Mouse (Mus musculus): Measurements from ENCODE around the gene Rasl12.

The Rasl12 gene

GRCm38 (mm10) chr9:65392638-65393364, 5.5 kb upstream of the Rasl12 start:
- DNase-seq (ENCODE audit: low spot score), result no peak

GRCm38 (mm10) chr9:65393606-65394005, 4.7 kb upstream of the Rasl12 start:
- DNase-seq (ENCODE audit: low spot score), result no peak

GRCm38 (mm10) chr9:65394360-65394759, 3.9 kb upstream of the Rasl12 start:
- DNase-seq (ENCODE audit: low spot score), result no peak

- no peak for DNase-seq (ENCODE audit: low spot score)
Measured at GRCm38 (mm10) chr9:65399934-65400333, 1.6 kb downstream of the Rasl12 start.

- DNase-seq (ENCODE audit: low spot score), result no peak
Measured at GRCm38 (mm10) chr9:65404331-65405183, 6.3 kb downstream of the Rasl12 start.

- DNase-seq (ENCODE audit: low spot score), result no peak
Measured at GRCm38 (mm10) chr9:65405184-65405449, 6.8 kb downstream of the Rasl12 start.

GRCm38 (mm10) chr9:65407327-65407726, 9.0 kb downstream of the Rasl12 start:
- DNase-seq (ENCODE audit: low spot score), result no peak

GRCm38 (mm10) chr9:65407861-65408260, 9.6 kb downstream of the Rasl12 start:
- no peak for DNase-seq (ENCODE audit: low spot score)

- no peak for DNase-seq (ENCODE audit: low spot score)
Measured at GRCm38 (mm10) chr9:65408871-65409295, 10.6 kb downstream of the Rasl12 start.

GRCm38 (mm10) chr9:65410378-65410777, 12.1 kb downstream of the Rasl12 start:
- DNase-seq (ENCODE audit: low spot score), result no peak

- no peak for DNase-seq (ENCODE audit: low spot score)
Measured at GRCm38 (mm10) chr9:65411326-65411725, 13.0 kb downstream of the Rasl12 start.

GRCm38 (mm10) chr9:65417738-65418137, 19.4 kb downstream of the Rasl12 start:
- no peak for DNase-seq (ENCODE audit: low spot score)

GRCm38 (mm10) chr9:65419633-65420032, 21.3 kb downstream of the Rasl12 start:
- DNase-seq (ENCODE audit: low spot score), result no peak

- DNase-seq (ENCODE audit: low spot score), result no peak
Measured at GRCm38 (mm10) chr9:65422760-65423501, 24.6 kb downstream of the Rasl12 start, which contains the start of gene Slc51b. Gene Slc51b, minus strand, starts transcription at chr9:65422955.

- no peak for DNase-seq (ENCODE audit: low spot score)
Measured at GRCm38 (mm10) chr9:65424393-65424792, 26.1 kb downstream of the Rasl12 start.

GRCm38 (mm10) chr9:65427511-65427910, 29.2 kb downstream of the Rasl12 start:
- DNase-seq (ENCODE audit: low spot score), result no peak

- no peak for DNase-seq (ENCODE audit: low spot score)
Measured at GRCm38 (mm10) chr9:65428003-65428402, 29.7 kb downstream of the Rasl12 start.

- no peak for DNase-seq (ENCODE audit: low spot score)
Measured at GRCm38 (mm10) chr9:65430401-65430800, 32.1 kb downstream of the Rasl12 start.

GRCm38 (mm10) chr9:65430921-65431320, 32.6 kb downstream of the Rasl12 start:
- no peak for DNase-seq (ENCODE audit: low spot score)

- peak; percentile 75 for DNase-seq (ENCODE audit: low spot score)
Measured at GRCm38 (mm10) chr9:65432236-65432635, 33.9 kb downstream of the Rasl12 start.

GRCm38 (mm10) chr9:65434140-65434539, 35.8 kb downstream of the Rasl12 start:
- DNase-seq (ENCODE audit: low spot score), result peak; percentile 21

GRCm38 (mm10) chr9:65435211-65435610, 36.9 kb downstream of the Rasl12 start:
- DNase-seq (ENCODE audit: low spot score), result no peak
